Mouse (Mus musculus): ENCODE results near the gene Rnf207.

The Rnf207 gene

DNA sequence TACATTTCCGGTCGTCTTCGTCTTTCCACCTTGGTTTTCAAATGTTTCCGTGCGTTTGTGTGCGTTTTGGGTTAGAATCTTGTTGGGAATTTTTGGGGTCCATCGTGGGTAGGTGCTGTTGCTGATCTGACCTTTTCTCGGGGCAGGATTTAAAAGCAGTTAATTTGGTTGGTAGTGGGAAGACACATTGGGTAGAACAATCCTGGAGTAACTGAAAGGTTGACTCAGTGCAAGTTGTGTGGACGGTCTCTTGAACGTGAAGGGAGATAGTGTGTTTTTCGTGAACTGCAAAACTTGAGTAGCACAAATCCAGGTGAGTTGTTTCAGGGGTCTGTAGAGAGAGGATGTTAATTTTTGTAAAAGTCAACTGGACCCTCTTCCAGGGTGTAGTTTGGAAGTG lies 7.8 kb upstream of the Rnf207 start:
- no peak for DNase-seq

DNA sequence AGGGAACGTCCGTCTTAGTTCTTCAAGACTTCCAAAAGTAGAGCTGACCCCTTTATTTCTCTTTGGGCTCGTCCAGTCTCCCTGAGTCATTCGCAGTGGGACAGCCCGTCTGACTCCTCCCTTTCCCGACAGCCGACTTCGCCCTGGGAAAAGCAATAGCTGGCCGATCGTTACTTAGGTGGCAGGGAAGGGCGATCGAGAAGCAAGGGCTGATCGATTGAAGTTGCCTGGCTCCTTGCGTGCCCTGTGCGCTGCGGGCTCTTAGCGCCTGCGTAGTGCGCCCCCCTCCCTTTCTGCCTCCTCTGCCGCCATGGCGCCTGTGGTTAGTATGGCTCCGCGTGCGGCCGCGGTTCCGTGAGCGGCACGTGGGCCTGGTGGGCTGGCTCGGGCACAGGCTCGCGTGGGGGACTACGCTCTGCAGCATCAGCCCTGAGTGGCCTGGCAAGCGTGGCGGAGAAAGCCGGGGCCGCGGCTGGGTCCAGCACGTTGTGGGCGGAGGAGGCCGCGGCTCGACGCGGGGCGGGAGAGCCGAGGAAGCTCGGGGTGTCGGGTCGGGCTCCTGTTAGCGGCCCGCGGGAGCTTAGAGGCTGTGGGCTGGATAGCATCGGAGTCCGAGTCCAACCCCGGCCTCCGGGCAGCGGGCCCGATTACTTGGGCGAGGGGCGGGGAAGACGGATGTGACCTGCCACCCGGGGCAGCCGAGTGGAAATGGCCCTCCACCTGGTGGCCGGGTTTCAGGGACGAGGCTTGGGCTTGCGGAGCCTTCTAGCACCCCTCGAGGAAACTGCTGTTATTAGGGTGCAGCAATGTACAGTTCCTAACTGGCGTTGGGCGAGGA lies 7.0 kb upstream of the Rnf207 start, which contains the start of gene Rpl22:
Gene Rpl22 (plus strand): TSS at position 169 of the 838 bp plus-strand sequence.
- peak; percentile 97 for DNase-seq

DNA sequence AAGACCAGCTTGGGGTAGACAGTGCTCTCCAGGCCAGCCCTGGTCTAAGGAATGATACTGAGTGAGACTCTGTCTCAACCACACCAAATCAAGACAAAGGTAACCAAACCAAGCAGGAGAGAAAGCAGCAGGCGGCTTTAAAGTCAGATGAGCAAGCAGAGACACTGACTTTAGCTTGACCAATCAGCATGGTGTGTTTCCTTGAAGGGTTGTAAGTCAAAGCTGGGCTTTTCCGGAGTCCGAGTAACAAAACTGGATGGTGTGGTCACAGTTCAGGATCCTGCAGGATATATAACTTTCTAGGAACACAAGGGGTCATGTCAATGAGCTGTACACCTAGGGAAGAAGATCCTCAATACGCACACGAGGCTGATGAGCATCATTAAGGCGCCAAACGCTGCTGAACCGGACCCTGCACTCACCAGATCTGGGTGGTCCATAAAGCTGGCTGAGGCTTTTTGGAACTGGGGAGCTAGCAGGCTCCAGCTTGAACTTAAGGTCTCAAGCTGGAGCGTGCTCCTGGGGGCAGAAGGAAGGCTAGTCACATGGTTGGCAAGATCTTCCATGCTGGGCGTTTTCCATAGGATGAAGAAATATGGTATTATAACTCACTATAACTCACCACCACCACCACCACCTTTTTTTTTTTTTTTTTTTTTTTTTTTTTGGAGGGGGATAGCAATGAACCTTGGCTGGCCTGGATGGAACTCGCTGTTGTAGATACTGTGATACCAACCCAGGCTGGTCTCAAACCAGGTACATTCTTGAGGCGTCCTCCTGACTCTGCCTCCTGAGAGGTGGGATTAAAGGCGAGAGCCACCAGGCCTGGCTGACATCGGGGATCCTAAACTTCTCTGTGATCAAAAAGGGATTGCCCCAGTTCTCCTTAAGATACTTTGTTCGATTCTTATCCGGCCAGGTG lies 6.1 kb upstream of the Rnf207 start:
- DNase-seq: no peak

DNA sequence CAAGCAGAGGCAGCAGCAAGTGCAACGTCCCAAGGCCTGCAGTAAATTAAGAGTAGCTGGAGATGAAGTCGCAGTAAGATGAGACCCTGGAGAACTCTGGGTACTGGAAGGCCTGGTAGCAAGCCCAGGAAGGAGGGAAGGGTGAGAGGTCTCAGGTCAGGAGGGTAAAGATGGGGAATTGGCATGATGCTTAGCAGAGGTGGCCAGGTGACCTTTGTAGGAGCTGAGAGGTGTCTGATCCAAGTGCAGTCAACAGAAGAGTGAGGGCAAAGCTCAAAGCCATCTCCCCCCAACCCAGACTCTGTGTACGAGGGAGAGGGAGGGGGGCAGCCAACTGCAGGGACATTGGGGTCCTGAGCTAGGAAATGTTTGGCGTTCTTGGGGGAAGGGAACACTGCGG lies 2.7 kb upstream of the Rnf207 start:
- no peak for DNase-seq

DNA sequence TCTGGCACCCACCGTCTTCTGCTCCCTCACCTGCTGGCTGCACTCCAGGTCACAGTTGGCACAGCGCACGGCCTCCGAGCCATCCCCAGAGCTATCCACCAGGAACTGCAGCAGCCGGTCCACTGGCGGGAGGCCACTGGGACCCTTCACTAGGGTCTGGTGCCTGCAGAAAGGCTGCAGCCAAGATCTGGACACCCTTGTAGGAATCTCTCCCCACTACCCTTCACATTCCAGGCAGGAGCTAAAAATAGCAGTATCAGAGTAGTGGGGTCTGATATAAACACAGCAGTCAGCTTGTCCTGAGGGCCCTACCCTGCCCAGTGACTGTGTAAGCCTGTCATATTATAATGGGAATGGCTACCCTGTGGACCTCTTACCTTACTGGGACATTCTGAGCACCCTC lies 1.2 kb downstream of the Rnf207 start:
- DNase-seq: no peak

DNA sequence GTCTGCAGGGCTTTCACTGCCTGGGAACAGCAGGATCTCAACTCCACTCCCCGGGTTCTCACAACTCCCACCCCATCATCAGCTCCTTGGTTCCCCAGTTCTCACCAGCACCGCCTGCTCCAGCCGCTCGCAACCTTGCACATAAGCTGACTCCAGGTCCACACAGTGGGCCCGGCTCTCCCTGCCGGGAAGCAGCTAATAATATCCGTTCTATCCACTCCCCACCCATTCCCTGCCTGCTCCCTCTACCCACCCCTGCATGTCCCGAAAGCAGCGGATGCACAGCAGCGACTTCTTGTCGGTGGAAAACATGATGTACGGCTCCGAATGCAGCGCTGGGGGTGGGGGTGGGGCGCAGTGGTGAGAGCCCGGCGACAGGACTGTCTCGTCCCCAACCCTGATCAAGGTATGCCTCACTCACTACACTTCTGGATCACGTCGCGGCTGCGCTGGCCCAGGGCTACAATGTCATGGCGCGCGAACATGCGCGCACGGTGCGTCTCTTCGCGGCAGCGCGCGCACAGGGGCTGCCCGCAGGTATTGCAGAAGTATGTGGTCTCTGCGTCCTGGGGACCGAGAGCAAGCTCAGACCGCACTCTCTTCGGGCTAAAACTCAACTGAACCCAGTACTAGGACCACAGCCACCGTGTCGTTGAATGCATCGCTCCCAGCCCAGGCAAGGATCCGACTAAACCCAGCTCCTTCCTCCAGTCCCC lies 3.1 kb downstream of the Rnf207 start:
- DNase-seq: peak; percentile 53

DNA sequence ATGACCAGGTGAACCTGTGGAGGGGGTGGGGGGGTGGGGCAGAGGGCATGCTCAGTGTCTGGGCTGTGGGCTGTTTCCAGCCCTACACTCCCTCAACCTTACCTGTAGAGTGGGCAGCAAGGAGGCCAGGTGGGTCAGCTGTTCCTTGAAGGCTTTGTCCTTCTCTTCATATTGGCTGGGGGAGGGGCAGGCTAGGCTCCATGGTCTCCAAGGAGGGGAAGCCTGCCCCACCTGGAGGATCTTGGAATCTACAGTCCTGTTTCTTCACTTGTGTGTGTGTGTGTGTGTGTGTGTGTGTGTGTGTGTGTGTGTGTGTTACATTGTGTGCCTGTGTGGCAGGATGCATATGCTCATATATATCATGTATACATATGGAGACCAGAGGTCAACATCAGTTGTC lies 4.9 kb downstream of the Rnf207 start:
- DNase-seq: no peak

DNA sequence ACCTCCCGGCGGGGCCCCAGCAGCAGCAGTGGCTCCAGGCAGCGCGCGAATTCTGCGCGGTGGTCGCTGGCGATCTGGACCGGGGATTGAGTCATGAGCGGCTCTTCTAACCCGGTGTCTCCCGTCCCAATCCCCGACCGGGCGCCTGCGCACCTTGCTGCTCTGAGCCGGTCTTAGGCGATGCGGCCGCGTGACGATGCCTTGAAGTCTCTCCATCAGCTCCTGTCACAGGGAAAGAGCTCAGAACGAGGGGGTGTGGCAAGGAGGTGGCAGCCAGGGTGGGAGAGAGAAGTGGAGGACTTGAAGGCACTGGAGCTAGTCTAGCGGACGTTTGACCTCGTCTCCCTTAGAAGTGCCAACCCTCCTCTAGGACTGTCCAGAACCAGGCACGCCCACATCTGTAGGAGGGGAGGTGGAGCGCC lies 5.6 kb downstream of the Rnf207 start:
- peak; percentile 44 for DNase-seq

DNA sequence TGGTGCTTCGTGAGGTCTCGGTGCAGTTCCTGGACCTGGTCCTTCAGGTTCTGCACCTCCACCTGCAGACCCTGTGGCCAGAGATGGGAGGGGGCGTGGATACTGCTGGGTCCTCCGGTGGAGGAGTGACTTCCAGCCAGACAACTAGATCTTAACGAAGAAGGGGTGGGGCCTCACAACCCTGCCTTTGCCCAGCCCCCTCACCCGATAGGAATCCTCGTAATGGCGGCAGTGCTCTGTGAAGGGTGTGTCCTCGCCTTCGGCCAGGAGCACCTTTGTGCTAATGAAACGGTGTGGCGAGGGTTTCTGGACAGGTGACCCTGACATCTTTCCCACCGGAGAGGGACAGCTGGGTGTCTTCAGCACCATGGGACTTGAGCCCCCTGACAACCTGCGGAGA lies 6.6 kb downstream of the Rnf207 start:
- no peak for DNase-seq

DNA sequence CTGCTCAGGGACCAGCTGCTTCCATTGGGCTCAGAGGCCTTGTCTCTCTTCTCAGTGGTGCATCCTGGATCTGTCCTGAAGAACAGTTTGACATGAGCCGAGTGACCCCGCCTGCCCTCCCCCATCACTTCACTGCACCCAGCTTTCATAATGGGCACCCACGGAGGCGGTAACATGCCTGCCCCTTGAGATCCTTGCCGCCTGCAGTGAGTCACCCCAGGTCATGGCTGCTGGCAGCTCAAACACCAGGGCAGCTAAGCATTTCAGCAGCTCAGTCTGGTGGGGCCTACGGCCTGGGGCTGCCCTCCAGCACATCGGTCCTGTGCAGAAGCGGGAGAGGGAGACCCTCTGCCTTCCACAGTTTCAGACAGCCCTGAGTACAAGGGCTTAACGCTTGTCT lies 11.3 kb downstream of the Rnf207 start:
- no peak for DNase-seq

DNA sequence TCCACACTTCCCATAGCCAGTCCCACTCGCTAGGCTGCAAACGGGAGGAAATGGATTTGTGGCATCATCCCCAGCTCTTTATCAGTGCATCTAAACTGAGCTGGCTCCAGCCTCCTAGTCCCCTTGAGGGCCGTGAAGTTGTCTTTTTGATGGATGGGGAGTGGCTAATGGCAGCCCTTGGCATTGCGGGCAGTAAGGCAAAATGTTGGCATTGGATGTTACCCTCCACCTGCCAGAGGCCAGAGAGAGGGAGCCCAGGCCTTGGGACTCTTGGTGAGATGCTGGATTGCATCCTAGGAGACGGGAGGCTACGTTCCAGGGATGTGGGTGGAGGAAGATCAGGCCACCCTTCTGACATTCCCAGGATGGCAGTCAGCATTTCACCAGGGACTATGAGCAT lies 12.8 kb downstream of the Rnf207 start:
- DNase-seq: no peak

DNA sequence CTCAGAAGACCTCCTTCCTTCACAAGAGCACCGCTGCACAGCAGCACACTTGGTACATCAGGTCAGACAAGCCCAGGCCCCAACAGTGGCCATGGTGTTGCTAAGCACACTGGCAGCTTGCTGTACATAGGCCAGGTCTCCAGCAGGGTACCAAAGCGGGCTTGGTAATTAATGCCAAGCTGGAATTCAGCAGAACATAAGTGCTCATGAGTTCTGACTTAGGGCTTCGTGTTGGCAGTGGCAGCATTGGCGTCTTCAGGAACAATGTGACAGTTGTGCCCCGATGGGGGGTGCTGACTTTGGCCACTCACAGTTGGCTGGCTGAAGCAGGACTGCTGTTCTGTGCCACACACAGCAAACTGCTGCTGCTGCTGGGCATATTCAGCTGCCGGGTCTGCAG lies 14.1 kb downstream of the Rnf207 start:
- DNase-seq: no peak

DNA sequence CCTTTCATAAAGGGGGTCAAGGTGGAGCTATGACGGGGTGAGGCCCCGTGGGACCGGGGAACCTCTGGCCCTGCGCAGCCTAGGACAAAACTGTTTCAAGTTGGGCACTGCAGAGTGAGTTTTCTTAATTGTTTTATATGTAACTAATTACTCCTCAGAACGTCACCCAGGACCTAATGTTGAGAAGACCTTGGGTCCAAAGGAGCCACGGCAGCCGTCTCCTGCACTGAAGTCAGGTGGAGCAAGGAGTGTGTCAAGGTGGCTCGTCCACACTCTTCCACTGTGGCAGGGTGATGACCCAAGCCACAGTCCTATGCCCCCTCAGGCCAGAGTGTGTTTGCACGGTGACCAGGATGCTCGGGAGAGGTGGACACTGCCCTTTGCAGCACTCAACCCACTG lies 15.6 kb downstream of the Rnf207 start:
- DNase-seq: no peak

DNA sequence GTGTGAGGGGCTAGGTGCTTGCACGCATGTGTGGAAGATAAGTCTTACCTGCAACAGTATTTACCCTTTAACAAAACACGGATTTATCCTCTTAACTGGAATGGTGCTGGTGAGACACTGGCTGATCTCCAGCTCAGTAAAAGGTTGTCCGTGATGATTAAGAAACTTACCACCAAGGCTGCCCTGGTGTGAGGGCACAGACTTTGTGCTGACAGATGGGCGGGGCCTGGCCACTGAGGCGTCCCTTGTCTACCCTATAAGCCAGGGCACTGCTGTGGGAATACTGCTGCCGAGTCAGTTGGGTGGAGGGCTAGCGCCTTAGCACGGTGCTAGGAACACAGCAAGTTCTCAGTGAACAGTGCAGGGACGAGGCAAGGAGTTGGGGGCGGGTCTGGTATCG lies 16.8 kb downstream of the Rnf207 start:
- DNase-seq: no peak

DNA sequence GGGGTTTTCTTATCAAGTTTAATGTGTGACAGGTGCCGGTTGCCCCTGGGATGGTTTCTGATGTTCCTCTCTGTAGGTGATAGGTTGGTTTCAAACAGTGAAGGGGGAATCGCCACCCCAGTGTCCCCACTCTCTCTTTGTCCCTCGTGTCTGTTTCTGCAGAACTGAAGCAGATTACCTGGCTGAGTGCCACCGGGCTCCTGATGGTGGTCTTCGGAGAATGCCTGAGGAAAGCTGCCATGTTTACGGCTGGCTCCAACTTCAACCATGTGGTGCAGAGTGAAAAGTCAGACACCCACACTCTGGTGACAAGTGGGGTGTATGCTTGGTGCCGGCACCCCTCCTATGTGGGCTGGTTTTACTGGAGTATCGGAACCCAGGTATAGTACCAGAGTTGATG lies 18.4 kb downstream of the Rnf207 start:
- no peak for DNase-seq

DNA sequence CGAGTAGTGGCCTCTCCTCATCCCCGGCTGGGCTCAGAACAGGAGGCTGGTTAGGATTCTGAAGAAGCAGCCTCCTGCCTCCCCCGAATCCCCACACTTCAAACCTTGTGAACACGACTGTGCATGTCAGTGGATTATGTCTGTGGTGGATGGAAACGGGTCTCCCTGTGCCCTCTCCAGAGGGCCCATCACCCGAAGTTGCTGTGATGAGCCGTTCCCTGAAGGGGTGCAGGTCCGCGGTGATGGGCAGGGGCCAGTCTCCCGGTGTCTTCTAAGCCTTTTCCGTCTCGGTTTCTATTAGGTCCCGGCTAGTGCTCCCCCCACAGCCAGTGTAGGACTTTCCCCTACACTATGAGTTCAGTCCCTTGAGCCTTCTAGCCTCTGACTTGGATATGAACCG lies 20.0 kb downstream of the Rnf207 start:
- DNase-seq: no peak

DNA sequence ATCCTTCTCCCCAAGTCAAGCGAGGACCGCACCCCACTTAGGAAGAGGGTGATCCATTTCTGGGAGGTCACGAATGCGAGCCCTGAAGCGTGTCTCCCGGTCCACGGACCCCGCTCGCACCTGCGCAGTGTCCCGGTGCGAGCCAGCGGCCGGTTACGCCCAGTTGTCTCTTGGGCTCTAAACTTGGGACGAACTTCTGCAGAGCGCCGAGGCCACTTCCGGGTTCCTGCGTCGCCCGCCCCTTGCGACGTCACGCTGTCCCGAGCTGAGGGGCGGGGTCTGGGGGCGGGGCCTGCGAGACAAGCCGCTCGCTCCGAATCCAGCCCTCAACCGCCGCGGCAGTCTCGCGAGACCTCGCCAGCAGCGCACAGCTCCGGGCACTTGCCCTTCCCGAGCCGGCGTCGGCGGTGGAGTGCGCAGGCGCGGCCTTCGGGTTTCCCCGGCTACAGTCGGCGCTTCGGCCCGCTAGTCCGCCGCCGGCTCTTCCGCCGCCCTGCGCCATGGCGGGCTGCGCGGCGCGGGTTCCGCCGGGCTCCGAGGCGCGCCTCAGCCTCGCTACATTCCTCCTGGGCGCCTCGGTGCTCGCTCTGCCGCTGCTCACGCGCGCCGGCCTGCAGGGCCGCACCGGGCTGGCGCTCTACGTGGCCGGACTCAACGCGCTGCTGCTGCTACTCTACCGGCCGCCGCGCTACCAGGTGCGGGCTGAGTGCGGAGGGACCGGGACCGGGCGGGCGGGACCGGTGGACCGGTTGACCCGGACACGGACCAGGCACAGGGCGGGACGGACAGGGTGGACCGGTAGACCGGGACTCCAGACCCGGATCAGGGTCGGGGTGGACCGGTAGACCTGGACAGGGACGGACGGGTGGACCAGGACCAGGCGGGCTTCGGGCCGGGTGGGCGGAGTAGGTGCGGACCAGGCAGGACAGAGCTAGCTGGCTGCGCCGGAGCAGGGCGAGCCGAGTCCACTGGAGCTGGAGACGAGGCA lies 21.6 kb downstream of the Rnf207 start, which contains the start of gene Icmt:
Gene Icmt (plus strand): TSS at position 354 of the 988 bp plus-strand sequence.
- DNase-seq: peak; percentile 99

DNA sequence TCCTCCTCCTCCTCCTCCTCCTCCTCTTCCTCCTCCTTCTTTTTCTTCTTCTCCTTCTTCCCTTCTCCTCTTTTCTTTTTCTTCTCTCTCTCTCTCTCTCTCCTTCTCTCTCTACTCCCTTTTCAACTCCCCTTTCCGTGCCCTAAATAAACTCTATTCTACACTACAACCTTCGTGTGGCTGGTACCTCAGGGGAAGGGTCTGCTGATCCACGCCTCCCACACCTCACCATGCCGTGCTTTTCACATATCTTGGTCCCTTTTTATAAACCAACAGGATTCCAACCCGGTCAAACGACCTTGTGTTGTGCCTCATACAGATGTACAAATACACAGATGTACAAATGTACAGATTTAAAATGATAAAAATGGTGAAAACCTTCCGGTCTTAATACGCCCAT lies 22.4 kb downstream of the Rnf207 start:
- no peak for DNase-seq

DNA sequence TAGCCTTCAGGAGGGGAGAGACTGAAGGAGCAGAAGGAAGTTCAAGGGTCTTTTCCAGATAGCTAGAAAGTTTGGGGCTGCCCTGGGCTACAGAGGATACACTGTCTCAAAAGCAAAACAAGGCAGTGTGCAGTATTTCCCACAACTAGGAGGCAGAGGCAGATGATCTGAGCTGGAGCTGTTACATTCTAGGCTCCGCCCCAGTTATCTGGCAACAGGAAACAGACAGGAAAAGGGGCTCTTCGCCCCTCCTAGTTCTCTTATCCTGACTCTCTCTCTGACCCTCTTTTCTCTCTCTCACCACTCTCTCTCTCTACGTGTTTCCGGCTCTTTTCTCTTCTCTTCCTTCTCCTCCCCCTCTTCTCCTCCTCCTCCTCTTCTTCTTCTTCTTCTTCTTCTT lies 22.9 kb downstream of the Rnf207 start:
- no peak for DNase-seq

DNA sequence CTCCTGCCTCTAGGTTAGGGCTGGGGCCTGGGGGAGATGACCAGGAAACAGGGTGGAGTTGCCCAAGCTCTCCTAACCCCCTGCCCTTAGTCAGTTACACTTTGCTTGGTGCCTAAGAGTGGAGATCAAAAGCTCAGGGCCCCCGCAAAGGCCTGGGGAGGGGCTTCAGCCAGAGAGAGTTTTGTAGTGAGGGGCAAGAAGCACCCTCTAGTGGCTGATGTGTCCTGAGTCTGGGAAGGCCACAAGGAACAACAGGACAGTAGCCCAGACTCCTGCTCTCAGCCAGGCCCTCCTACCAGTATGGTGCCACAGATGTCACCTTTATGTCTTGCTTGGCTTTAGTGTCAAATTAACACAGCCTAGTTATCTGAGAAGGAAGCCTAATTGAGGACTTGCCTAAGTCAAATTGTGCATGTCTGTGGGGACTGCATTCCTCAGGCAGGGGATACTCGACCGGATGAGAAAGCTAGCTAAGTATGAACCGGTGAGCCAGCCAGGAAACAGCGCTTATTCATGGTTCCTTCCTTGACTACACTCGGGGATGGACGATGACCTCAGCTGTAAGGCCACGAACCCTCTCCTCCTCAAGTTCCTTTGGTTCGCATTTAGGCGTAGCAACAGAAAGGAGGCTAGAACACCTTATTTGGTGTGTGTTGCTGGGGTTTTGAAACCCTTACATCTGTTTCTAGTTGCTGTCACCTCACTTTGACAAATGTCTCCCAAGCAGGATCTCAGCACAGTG lies 24.4 kb downstream of the Rnf207 start:
- DNase-seq: no peak

DNA sequence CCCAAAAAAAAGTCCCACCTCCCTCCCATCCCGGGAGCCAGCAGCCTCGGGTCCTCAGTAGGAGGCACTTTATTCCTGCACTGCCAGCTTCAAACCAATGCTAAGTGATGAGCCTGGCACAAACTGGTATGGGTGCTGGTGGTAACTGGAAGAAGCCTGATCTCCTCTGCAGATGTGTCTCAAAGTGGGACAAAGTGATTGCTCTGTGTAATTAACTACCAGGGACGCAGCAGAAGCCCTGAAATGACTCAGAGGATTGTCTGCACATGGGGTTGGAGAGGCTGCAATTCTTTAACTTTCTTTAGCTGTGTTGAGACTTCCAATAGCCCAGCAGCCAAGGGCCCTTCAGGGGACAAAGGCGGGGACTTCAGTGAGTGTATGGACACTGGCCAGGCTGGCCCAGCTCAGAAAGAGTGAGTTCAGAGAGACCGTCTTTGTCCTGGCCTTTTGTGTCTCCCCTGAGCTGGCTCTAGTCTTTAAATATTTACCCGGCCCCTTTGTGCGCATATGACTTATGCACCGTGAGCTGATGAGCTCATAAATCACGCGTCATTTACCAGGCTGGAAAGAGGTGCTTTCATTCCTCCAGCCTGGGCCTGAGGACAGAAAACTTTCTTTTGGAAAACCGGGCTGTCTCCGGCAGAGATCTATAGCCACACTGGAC lies 26.6 kb downstream of the Rnf207 start:
- DNase-seq: no peak
